Mouse (Mus musculus) liver, embryonic 12.5 days (tissue): ENCODE data around the gene Them7. TPM values are rescaled to one million over a fixed set of nuclear protein-coding genes. Genes with fewer than 3 reads are reported as not detected.

ENCODE experiments used
- ATAC-seq: fragments of 200-750 bp; cut with Nextera tagmentation; 2 replicates; pipeline ENCODE4 v1.8.0; 2017; ENCODE audit warnings: moderate number of reproducible peaks, mild to moderate bottlenecking, moderate library complexity
- H3K27ac ChIP-seq: fragments of 300-500 bp; sonication (generic); 2 replicates; pipeline ENCODE4 v1.5.1; 2016; ENCODE audit warnings: mild to moderate bottlenecking
- H3K27me3 ChIP-seq: fragments of 300-500 bp; sonication (generic); replicated peaks from 2 replicates; pipeline ENCODE4 v1.6.1; 2016; ENCODE audit warnings: mild to moderate bottlenecking, moderate library complexity
- H3K36me3 ChIP-seq: fragments of 300-500 bp; sonication (generic); 2 replicates; pipeline ENCODE4 v1.6.1; 2016; ENCODE audit warnings: mild to moderate bottlenecking, moderate library complexity
- H3K4me1 ChIP-seq: fragments of 300-500 bp; sonication (generic); 2 replicates; pipeline ENCODE4 v1.6.1; 2016
- H3K4me2 ChIP-seq: fragments of 300-500 bp; sonication (generic); 2 replicates; pipeline ENCODE4 v1.6.1; 2016; ENCODE audit warnings: mild to moderate bottlenecking, moderate library complexity
- H3K4me3 ChIP-seq: fragments of 300-500 bp; sonication (generic); 2 replicates; pipeline ENCODE4 v1.5.1; 2016; ENCODE audit warnings: mild to moderate bottlenecking, moderate library complexity
- H3K9ac ChIP-seq: fragments of 300-500 bp; sonication (generic); 2 replicates; pipeline ENCODE4 v1.6.1; 2016; ENCODE audit warnings: mild to moderate bottlenecking, moderate library complexity
- H3K9me3 ChIP-seq: fragments of 300-500 bp; sonication (generic); replicated peaks from 2 replicates; pipeline ENCODE4 v1.6.1; 2016; ENCODE audit warnings: mild to moderate bottlenecking, moderate library complexity
- WGBS: fragments of 180-500 bp; shearing (Covaris S2); methylation state at CpG from one replicate; pipeline ENCODE4 v1.1.7; 2016; ENCODE audit not compliant: insufficient replicate concordance; 5-methylcytosine and 5-hydroxymethylcytosine counted together
- polyA plus RNA-seq: library from polyadenylated mRNA; unstranded; fragments of >200 nt; fragmentation: Nextera tagmentation; extraction: Ambion mirVana; gene quantifications from 2 replicates; pipeline ENCODE4 v1.2.1, GENCODE M21; 2016

The Them7 gene
- polyA plus RNA-seq, 1 experiment from 2014 or later: 1.1 TPM

- 53% methylated on average over 2 of the region's 2 CpGs for WGBS
- no peaks in the 10 kb centered on the region for H3K27me3 ChIP-seq
- no peak overlapping the region for H3K27ac ChIP-seq
- H3K36me3 ChIP-seq: no peaks in the 10 kb centered on the region
- no peak overlapping the region for H3K4me3 ChIP-seq
- H3K9me3 ChIP-seq: no peaks in the 10 kb centered on the region
- H3K4me2 ChIP-seq: no peak overlapping the region
- no peak for ATAC-seq
- no peak overlapping the region for H3K9ac ChIP-seq
- peaks cover 15% of the 10 kb centered on the region; the same call in 1 of the 2 replicates for H3K4me1 ChIP-seq
Measured at GRCm38 (mm10) chr2:105237841-105238240, 13.7 kb downstream of the Them7 start.

DNA sequence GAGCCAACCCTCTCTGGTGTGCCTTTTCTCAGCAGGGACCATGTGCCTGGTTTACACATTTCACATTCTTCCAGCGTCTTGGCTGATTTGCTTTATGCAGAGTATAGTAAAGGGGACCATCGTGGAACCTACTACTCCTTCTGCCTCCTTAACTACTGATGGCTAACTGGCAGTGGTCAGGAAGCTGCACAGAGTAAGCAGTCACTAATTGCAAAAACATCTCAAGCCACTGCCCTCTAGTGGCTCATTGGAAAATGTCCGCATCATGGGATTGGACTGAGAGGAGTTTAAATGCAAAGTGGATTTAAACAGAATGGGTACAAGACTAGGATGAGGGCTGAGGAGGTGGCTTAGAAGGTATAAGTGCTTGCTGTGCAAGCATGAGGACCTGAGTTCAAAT is 14.7 kb downstream of the Them7 start:
- Histone ChIP-seq H3K4me3 (no peak overlapping the region), H3K36me3 (no peaks in the 10 kb centered on the region), H3K4me1 (peaks cover 14% of the 10 kb centered on the region; the same call in 1 of the 2 replicates), H3K27me3 (no peaks in the 10 kb centered on the region), H3K9ac (no peak overlapping the region), H3K27ac (no peak overlapping the region), H3K4me2 (no peak overlapping the region), H3K9me3 (no peaks in the 10 kb centered on the region)
- no peak for ATAC-seq
- 14% methylated on average over 3 of the region's 3 CpGs for WGBS

- WGBS: 50% methylated on average over 1 of the region's 1 CpGs
Measured at GRCm38 (mm10) chr2:105240631-105241030, 16.5 kb downstream of the Them7 start.

DNA sequence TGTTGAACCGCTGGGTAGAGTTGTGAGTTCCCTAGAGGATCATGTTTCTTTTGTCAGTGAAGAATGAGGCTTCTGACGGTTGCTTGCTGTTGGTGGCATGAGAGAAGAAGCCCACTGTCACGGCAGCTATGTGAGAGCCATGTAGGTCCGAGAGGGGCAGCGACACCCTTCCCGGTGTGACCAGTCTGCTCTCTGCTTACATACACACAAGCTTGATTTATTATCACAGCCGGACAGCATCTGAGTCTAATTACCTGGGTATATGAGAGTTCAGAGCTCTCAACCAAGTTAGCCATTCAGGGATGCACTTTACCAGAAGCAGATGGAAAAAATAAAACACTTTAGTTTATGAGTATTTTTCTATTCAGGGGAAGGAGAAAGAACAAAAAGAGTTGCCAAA is 18.8 kb downstream of the Them7 start:
- Histone ChIP-seq H3K4me2 (no peak overlapping the region), H3K4me3 (no peak overlapping the region), H3K27ac (no peak overlapping the region), H3K4me1 (no peaks in the 10 kb centered on the region), H3K27me3 (no peaks in the 10 kb centered on the region), H3K9ac (no peak overlapping the region), H3K9me3 (no peaks in the 10 kb centered on the region), H3K36me3 (no peaks in the 10 kb centered on the region)
- no peak for ATAC-seq
- WGBS: 67% methylated on average over 7 of the region's 7 CpGs

More at GRCm38 (mm10) chr2:105240631-105241030, 16.5 kb downstream of the Them7 start:
- Histone ChIP-seq H3K4me2 (no peak overlapping the region), H3K4me3 (no peak overlapping the region), H3K4me1 (no peaks in the 10 kb centered on the region), H3K36me3 (no peaks in the 10 kb centered on the region), H3K27ac (no peak overlapping the region), H3K27me3 (no peaks in the 10 kb centered on the region), H3K9ac (no peak overlapping the region), H3K9me3 (no peaks in the 10 kb centered on the region)
- ATAC-seq: no peak

- H3K4me3 ChIP-seq: no peak overlapping the region
- H3K9me3 ChIP-seq: no peaks in the 10 kb centered on the region
- H3K4me1 ChIP-seq: no peaks in the 10 kb centered on the region
- no peak overlapping the region for H3K27ac ChIP-seq
- no peaks in the 10 kb centered on the region for H3K27me3 ChIP-seq
- H3K9ac ChIP-seq: no peak overlapping the region
- H3K4me2 ChIP-seq: no peak overlapping the region
- no peak for ATAC-seq
- H3K36me3 ChIP-seq: no peaks in the 10 kb centered on the region
- 61% methylated on average over 13 of the region's 13 CpGs for WGBS
Measured at GRCm38 (mm10) chr2:105244733-105245132, 20.6 kb downstream of the Them7 start.

DNA sequence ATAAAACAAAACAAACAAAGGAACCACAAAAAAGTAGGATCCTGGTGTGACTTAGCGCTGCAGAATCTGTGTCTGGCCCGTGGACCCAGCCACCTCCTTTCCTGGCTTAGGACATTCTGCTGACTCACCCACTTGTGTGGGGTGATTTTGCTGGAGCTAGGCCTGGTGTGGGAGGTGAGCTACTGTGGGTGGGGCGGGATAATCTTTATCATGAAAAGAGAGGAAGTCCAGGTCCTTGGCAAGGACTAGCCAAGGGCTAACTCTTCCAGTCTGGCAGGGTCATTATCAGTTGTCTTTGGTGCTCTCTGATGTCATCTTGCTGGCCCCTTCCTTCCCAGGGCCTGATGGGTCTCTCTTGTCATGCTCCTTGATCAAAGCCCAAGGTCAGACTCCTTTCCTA is 27.9 kb downstream of the Them7 start:
- no peak for ATAC-seq
- 32% methylated on average over 3 of the region's 3 CpGs for WGBS
- H3K4me1 ChIP-seq: no peaks in the 10 kb centered on the region
- no peaks in the 10 kb centered on the region for H3K36me3 ChIP-seq
- H3K4me2 ChIP-seq: no peak overlapping the region
- no peak overlapping the region for H3K9ac ChIP-seq
- no peak overlapping the region for H3K27ac ChIP-seq
- H3K9me3 ChIP-seq: no peaks in the 10 kb centered on the region
- H3K4me3 ChIP-seq: no peak overlapping the region
- no peaks in the 10 kb centered on the region for H3K27me3 ChIP-seq

GRCm38 (mm10) chr2:105252824-105253223 is 28.7 kb downstream of the Them7 start:
- ATAC-seq: no peak
- Histone ChIP-seq H3K9ac (no peak overlapping the region), H3K9me3 (no peaks in the 10 kb centered on the region), H3K4me3 (no peak overlapping the region), H3K36me3 (no peaks in the 10 kb centered on the region), H3K4me2 (no peak overlapping the region), H3K4me1 (no peaks in the 10 kb centered on the region), H3K27ac (no peak overlapping the region), H3K27me3 (no peaks in the 10 kb centered on the region)
- WGBS: 55% methylated on average over 7 of the region's 7 CpGs

DNA sequence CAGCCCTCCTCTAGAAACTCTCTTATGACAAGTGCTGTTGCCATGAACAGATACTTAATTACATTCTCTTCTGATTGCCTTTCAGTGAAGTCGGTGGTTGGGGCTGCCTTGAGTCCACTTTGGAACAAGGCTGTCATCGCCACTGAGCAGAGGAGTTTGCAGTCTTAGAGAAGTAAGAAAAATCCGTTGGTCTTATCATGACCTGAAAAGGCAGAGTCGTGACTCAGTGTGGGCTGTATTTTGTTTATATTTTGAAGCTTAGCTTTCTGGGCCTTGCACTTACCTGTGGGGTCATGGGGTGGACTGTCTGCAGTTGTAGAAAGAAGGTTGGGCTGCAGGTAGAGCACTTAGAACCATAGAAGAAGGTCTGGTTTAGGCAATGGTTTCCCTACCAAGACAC is 31.3 kb downstream of the Them7 start:
- Histone ChIP-seq H3K27ac (no peak overlapping the region), H3K9ac (no peak overlapping the region), H3K27me3 (no peaks in the 10 kb centered on the region), H3K36me3 (no peaks in the 10 kb centered on the region), H3K4me2 (no peak overlapping the region), H3K9me3 (no peaks in the 10 kb centered on the region), H3K4me1 (no peaks in the 10 kb centered on the region), H3K4me3 (no peak overlapping the region)
- no peak for ATAC-seq
- 36% methylated on average over 4 of the region's 4 CpGs for WGBS

DNA sequence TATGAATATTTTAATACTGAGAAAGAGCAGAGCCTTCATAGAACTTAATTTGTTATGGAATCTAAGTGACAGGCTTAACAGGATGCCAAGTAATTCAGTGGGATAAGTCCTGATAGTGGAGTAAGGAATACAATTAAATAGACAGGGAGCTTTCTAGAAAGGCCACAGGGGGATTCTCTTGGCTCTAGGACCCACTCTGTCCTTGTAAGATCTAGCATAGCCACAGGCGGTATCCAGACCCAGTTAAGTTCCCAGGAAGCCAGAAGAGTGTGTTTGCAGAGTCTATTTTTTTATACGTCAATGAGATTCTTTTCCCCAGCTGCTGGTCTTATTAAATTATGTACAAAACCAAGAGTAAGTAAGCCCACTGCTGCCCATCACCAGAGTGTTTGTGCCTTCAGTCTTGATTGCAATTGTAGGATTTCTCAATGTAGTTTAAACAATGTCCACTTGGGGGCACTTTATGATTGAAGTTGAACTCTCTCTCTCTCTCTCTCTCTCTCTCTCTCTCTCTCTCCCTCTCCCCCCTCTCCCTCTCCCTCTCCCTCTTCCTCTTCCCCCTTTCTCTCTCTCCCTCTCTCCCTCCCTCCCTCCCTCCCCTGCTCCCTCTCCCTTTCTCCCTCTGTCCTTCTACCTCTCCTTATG is 32.4 kb downstream of the Them7 start:
- 60% methylated on average over 2 of the region's 2 CpGs for WGBS
- no peak for ATAC-seq

DNA sequence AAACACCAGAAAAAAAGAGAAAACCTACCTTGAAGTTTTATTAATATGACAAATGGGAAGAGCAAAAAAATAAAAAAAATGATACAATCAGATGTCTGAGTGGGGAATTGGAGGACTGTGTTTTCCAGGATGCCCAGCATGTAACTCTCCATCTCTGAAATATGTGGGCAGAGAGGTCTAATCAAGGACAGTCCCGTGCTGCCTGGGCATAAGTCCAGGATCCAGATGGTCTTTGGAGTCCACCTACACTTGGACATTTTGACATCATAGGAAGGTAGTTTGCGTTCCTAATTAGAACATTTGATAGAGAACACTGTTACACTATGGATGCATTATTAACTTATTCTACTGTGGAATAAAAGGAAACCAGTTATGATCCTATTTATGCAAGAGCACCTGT is 33.3 kb downstream of the Them7 start:
- no peaks in the 10 kb centered on the region for H3K36me3 ChIP-seq
- no peak for ATAC-seq
- no peaks in the 10 kb centered on the region for H3K9me3 ChIP-seq
- H3K27me3 ChIP-seq: no peaks in the 10 kb centered on the region
- no peak overlapping the region for H3K27ac ChIP-seq
- WGBS: 59% methylated on average over 2 of the region's 2 CpGs
- H3K4me1 ChIP-seq: no peaks in the 10 kb centered on the region
- H3K9ac ChIP-seq: no peak overlapping the region
- H3K4me2 ChIP-seq: no peak overlapping the region
- H3K4me3 ChIP-seq: no peak overlapping the region

More for the DNA sequence above, 32.4 kb downstream of the Them7 start:
- Histone ChIP-seq H3K27me3 (no peaks in the 10 kb centered on the region), H3K36me3 (no peaks in the 10 kb centered on the region), H3K4me2 (no peak overlapping the region), H3K9ac (no peak overlapping the region), H3K4me3 (no peak overlapping the region), H3K4me1 (no peaks in the 10 kb centered on the region), H3K9me3 (no peaks in the 10 kb centered on the region), H3K27ac (no peak overlapping the region)

DNA sequence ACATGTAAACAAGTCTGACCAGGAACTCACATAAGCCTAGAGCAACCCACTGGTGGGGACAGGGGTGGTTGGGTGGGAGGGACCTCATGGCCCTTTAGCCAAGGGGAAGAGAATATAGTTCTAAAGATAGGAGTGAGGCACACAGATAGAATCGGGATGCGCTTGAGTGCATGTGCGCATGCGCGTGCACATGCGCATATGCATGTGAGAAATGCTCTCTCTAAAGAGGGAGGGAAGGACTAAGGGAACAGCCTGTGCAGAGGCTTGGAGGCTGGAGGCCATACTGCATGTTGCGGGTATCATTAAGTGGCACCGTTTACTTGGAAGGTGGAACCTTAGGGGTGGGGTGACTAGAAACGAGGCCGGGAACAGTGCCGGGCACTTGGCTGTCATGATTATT is 37.2 kb downstream of the Them7 start:
- H3K9me3 ChIP-seq: no peaks in the 10 kb centered on the region
- no peak overlapping the region for H3K4me3 ChIP-seq
- WGBS: 83% methylated on average over 11 of the region's 11 CpGs
- no peaks in the 10 kb centered on the region for H3K27me3 ChIP-seq
- no peak overlapping the region for H3K4me2 ChIP-seq
- H3K4me1 ChIP-seq: no peaks in the 10 kb centered on the region
- no peak overlapping the region for H3K9ac ChIP-seq
- no peaks in the 10 kb centered on the region for H3K36me3 ChIP-seq
- no peak for ATAC-seq
- no peak overlapping the region for H3K27ac ChIP-seq

DNA sequence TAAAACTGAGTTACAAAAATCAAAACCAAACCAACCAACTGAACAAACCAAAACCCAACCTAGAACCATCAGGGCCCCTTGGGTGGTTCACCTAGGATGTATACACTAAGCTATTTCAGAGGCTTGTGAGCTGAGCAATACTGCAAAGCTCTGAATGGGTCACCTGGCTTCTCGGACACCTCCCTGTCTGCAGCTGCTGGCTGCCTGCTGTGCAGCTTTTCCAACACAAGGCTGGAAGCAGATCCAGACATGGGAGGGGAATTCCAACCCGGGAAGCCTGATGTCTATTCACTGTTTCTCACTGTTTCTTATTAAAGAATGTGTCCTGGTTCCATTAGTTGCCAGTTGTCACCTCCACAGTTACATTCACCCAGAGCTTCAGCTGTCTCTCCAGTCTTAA is 39.1 kb downstream of the Them7 start:
- Histone ChIP-seq H3K27me3 (no peaks in the 10 kb centered on the region), H3K4me2 (no peak overlapping the region), H3K4me3 (no peak overlapping the region), H3K36me3 (no peaks in the 10 kb centered on the region), H3K9me3 (no peaks in the 10 kb centered on the region), H3K9ac (no peak overlapping the region), H3K4me1 (no peaks in the 10 kb centered on the region), H3K27ac (no peak overlapping the region)
- 35% methylated on average over 2 of the region's 2 CpGs for WGBS
- no peak for ATAC-seq
